Mouse (Mus musculus) kidney, adult 2 months (tissue): ENCODE results near the gene Zfp423.

Source experiments
- CTCF ChIP-seq: fragments of 200-500 bp; conservative IDR thresholded peaks from 2 replicates; pipeline ENCODE4 v1.5.1; 2011; ENCODE audit warnings: low read depth, mild to moderate bottlenecking, control low read depth, low read length, moderate library complexity, mixed read lengths; ENCODE audit not compliant: insufficient read depth, insufficient read length
- POLR2A ChIP-seq: fragments of 200-500 bp; IDR thresholded peaks from one replicate; pipeline ENCODE4 v1.6.1; 2011; ENCODE audit warnings: low read depth, low read length, control low read depth

DNA sequence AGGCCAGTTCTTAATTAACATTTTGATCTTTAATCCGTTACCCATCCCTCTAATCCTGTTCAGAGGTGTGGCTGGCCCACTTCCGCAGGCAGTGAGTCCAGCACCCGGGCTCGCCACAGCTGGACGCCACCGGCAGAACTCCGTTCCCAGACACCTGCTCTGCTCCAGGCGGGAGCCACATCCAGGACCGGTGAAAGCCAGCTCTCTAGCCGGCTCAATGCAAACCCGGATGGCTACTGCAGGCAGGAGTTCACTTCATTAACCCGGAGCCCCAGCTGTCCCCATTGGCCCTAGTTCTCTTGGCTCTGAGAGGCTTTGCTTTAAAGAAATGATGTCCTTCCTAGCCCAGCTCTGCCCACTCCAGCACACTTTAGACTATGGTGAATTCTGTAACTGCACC lies 71.4 kb downstream of the Zfp423 start:
- TF ChIP-seq CTCF, result no peak
- TF ChIP-seq POLR2A, result no peak
